Mouse (Mus musculus) inflammation-experienced regulatory T-cells, adult 6 months (primary cell): ENCODE data around the gene Ahctf1. TPM values are rescaled to one million over a fixed set of nuclear protein-coding genes. Genes with fewer than 3 reads are reported as not detected.

Source experiments
- ATAC-seq: one replicate; pipeline ENCODE4 v1.8.0; 2017
- polyA plus RNA-seq, 3 experiments: library from polyadenylated mRNA; unstranded; fragments of 100-300 nt; shearing (Covaris generic); gene quantifications; one replicate each; pipeline ENCODE4 v1.2.1; 2017

Gene Ahctf1
- polyA plus RNA-seq, 3 experiments from 2014 or later: 20.5 to 31.9 (median 22.5) TPM

DNA sequence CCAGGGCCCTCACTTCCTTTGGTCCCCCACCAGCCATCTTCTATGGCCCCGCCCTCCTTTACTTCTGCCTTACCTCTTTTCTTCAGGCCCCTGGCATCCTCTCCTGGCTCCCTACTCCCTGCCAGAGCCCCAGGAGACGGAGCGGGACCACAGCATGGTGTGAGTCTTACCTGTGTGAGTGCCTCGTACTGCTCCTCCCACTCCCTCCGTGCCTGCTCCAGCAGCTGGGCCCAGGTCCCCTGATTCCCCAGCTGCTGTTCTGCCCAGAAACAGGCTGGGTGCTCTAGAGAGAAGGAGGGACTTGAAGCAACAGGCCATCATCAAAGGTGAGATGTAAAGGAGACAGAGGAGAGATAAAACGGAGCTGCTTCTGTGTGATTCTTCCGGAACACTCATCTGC lies 90.8 kb downstream of the Ahctf1 start:
- ATAC-seq: no peak

DNA sequence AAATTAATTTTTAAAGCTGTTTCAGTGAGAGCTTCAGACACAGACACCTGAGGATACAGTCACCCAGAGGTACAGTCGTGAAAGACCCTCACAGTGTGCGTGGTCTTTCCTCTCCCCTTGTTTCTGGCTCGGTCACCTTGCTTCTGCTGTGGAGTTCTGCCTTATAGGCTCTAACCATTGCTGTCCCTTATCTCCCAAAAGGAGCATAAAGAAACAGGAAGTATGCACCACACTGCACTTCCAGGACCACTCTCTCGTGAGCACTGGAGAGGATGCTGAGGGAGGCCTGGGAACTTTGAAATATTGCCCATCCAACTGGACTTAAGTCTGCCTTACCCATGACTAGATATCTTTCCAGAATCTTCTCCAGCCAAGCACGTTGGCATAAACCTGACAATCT lies 92.7 kb downstream of the Ahctf1 start:
- no peak for ATAC-seq

DNA sequence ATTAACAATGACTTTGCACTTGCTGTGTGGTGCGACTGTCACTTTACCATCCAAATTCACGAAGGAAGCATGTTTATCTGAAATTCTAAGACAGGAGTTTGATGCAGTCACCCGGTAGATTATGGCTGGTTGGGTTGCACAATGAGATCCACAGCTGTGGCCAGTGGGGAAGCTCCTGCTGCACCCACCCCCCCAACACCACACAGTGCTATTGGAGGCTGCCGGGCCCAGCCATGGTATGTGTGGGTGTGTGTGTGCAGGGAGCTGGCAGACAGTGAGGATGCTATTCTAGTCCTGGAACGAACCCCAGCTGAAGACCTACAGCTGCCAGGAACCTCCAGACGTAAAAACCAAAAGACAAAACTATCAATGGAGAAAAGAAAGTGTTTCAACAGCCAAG lies 94.1 kb downstream of the Ahctf1 start:
- ATAC-seq: no peak

DNA sequence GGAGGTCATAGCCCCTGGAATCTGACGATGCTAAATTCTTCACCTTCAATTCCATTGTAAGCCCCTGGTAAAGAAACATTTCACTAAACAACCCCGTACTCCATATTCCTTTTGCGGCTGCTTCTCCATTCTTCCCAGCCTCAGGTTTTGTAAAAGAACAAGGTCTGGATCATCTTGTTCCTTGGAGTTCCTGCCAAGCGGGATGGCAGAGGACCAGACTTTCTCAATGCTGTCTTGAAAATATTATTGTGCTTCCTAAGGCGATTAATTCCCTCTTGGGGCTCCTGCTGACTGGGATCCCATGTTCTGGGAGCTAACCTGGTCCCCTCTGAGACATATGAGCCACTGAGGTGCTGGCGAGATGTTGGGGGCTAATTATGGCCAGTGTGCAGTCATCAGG lies 98.3 kb downstream of the Ahctf1 start:
- no peak for ATAC-seq

DNA sequence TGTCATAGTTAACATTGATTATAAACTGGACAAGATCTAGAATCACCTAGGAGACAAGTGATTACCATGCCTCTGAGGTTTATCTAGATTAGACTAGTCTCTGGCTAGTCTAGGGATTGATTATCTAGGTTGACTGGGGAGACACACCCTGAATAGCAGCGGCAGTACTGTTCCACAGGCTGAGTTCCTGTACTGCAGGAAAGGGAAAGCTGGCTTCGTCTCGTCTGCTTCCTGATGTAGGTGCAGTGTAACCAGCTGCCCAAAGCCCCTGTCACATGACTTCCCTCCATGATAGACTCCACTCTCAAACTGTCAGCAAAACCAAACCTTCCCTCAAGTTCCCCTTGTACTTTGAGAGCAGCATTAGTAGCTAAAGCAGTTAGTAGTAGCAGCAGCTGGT lies 99.3 kb downstream of the Ahctf1 start:
- ATAC-seq: no peak

Other genes starting within 250 kb of the Ahctf1 start
- gene Sccpdh, start 135.5 kb downstream of the Ahctf1 start, polyA plus RNA-seq: 10 to 100 TPM in 2 of 3 experiments, 1 to 10 TPM in 1; 3.8 to 19.0 (median 14.8) TPM
- gene Kif28, start 58.4 kb downstream of the Ahctf1 start, polyA plus RNA-seq: not detected
- gene Gm10518, start 304 bp downstream of the Ahctf1 start, polyA plus RNA-seq: not detected
- gene Cdc42bpa, start 156.8 kb upstream of the Ahctf1 start, polyA plus RNA-seq: under 1 TPM in 2 of 3 experiments, not detected in 1; 0.16 to 0.83 TPM